Mouse (Mus musculus) thymus, adult 2 months (tissue): ENCODE measurements around the gene Tnfsf15.

Experiments used
- CTCF ChIP-seq: fragments of 200-500 bp; IDR thresholded peaks from 2 replicates; pipeline ENCODE4 v1.5.1; 2012; ENCODE audit warnings: mild to moderate bottlenecking, control low read depth, low read length, moderate library complexity, borderline replicate concordance; ENCODE audit not compliant: control insufficient read depth, poor library complexity, insufficient read depth; ENCODE audit errors: extremely low read depth
- POLR2A ChIP-seq: fragments of 200-500 bp; IDR thresholded peaks from 2 replicates; pipeline ENCODE4 v1.6.1; 2012; ENCODE audit warnings: mild to moderate bottlenecking, low read length, control low read depth, moderate library complexity; ENCODE audit not compliant: control insufficient read depth, poor library complexity, insufficient read depth; ENCODE audit errors: extremely low read depth

GRCm38 (mm10) chr4:63731299-63731698 is 13.6 kb downstream of the Tnfsf15 start:
- TF ChIP-seq CTCF (no peak), POLR2A (no peak)
